Mouse (Mus musculus) bone marrow, adult 2 months (tissue): ENCODE results near the gene Lmx1b. TPM values are rescaled to one million over a fixed set of nuclear protein-coding genes. Genes with fewer than 3 reads are reported as not detected.

ENCODE experiments used
- H3K27ac ChIP-seq: fragments of 200-500 bp; 2 replicates; pipeline ENCODE4 v1.5.1; 2012; ENCODE audit warnings: low read depth, mild to moderate bottlenecking, control low read depth, inconsistent platforms, low read length; ENCODE audit not compliant: control insufficient read depth, poor library complexity, insufficient read depth
- H3K4me1 ChIP-seq: fragments of 200-500 bp; 2 replicates; pipeline ENCODE4 v1.6.1; 2011; ENCODE audit warnings: low read length; ENCODE audit not compliant: control insufficient read depth, insufficient read depth
- H3K4me3 ChIP-seq: fragments of 200-500 bp; replicated peaks from 2 replicates; pipeline ENCODE3; 2011; ENCODE audit warnings: mild to moderate bottlenecking, low read depth, low read length, control low read depth; ENCODE audit not compliant: control insufficient read depth
- CTCF ChIP-seq: fragments of 200-500 bp; IDR thresholded peaks from 2 replicates; pipeline ENCODE4 v1.5.1; 2011; ENCODE audit warnings: low read length, control low read depth; ENCODE audit not compliant: control insufficient read depth, insufficient read depth
- POLR2A ChIP-seq: fragments of 200-500 bp; IDR thresholded peaks from 2 replicates; pipeline ENCODE4 v1.6.1; 2011; ENCODE audit warnings: low read depth, mild to moderate bottlenecking, control low read depth, low read length, borderline replicate concordance; ENCODE audit not compliant: control insufficient read depth
- WGBS: fragments of 180-500 bp; shearing (Covaris S2); methylation state at CpG from one replicate; pipeline ENCODE4 v1.1.7; 2018; 5-methylcytosine and 5-hydroxymethylcytosine counted together
- polyA plus RNA-seq: library from polyadenylated mRNA; stranded (reverse); fragments of >200 nt; gene quantifications from 2 replicates; pipeline ENCODE4 v1.2.4, GENCODE M21; 2011; ENCODE audit warnings: low replicate concordance; ENCODE audit not compliant: missing spikeins, insufficient read depth, insufficient read length

Gene Lmx1b
- polyA plus RNA-seq, 1 experiment = not detected

DNA sequence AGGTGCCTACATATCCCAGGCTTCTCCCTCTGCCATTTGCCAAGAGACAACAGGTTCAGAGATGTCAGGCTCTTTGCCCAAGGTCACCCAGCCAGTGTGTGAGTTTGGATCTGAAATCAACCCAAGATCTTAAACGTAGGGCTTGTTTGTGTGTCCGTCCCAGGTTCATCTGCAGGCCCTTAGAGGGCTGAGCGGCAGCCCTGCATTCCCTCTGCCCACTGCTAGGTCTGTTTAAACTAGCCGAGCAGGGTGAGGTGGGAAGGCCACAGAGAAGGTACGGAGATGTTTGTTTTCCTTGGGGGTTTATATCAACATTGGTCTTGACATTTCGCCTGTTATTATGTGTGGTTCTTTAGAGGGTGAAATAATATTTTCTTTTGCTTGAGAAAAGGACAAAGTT is 28.4 kb upstream of the Lmx1b start:
- Histone ChIP-seq H3K4me1 (no peaks in the 10 kb centered on the region), H3K4me3 (no peak overlapping the region), H3K27ac (no peak overlapping the region)
- 80% methylated on average over 6 of the region's 6 CpGs for WGBS
- TF ChIP-seq CTCF (no peak), POLR2A (no peak)

- WGBS = 55% methylated on average over 11 of the region's 11 CpGs
- Histone ChIP-seq H3K4me1 (no peaks in the 10 kb centered on the region), H3K4me3 (no peak overlapping the region), H3K27ac (no peak overlapping the region; the same call in 1 of the 2 replicates)
- TF ChIP-seq CTCF (no peak), POLR2A (no peak)
Observed at GRCm38 (mm10) chr2:33666388-33666945, 26.2 kb upstream of the Lmx1b start.

- Histone ChIP-seq H3K4me1 (no peaks in the 10 kb centered on the region), H3K4me3 (no peak overlapping the region), H3K27ac (no peak overlapping the region)
- no peak for TF ChIP-seq POLR2A
- no peak for TF ChIP-seq CTCF
- 60% methylated on average over 13 of the region's 13 CpGs for WGBS
Observed at GRCm38 (mm10) chr2:33665363-33666058, 25.2 kb upstream of the Lmx1b start.

- Histone ChIP-seq H3K27ac (no peak overlapping the region), H3K4me1 (no peaks in the 10 kb centered on the region), H3K4me3 (no peak overlapping the region)
- no peak for TF ChIP-seq CTCF
- TF ChIP-seq POLR2A = no peak
- 72% methylated on average over 4 of the region's 4 CpGs for WGBS
Observed at GRCm38 (mm10) chr2:33664661-33665060, 24.4 kb upstream of the Lmx1b start.

- TF ChIP-seq CTCF = no peak
- TF ChIP-seq POLR2A = no peak
- no peaks in the 10 kb centered on the region for H3K4me1 ChIP-seq
- H3K27ac ChIP-seq = no peak overlapping the region
- no peak overlapping the region for H3K4me3 ChIP-seq
- WGBS = 7% methylated on average over 7 of the region's 7 CpGs
Observed at GRCm38 (mm10) chr2:33659288-33659629, 18.9 kb upstream of the Lmx1b start.

DNA sequence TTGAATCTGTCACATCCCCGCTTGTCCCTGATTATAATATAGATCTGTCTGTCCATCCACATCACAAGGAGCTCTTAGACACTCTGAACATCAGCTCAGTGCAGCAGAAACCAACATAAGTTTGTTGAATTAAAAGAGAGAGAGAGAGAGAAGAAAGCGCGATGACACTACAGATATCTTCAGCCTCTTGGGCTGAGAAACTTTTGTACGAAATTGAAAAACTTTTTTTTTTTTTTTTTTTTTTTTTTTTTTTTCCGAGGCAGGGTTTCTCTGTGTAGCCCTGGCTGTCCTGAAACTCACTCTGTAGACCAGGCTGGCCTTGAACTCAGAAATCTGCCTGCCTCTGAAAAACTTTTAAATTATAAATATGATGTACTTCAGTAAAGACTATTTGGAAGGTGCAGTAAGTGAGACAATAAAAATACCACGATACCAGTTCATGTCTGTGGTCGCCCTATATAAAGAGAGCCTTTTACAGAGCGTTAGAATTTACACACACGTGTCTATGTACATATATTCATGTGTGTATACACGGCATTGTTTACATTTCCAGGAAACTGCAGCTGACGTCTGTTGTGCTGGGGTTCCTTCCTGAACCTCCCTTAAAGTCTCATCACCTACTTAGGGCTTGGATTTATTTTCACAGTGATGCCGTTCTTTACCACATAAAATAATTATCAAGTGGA is 18.4 kb upstream of the Lmx1b start:
- Histone ChIP-seq H3K4me1 (no peaks in the 10 kb centered on the region), H3K4me3 (no peak overlapping the region), H3K27ac (no peak overlapping the region)
- WGBS = 35% methylated on average over 12 of the region's 12 CpGs
- TF ChIP-seq CTCF = no peak
- TF ChIP-seq POLR2A = no peak

DNA sequence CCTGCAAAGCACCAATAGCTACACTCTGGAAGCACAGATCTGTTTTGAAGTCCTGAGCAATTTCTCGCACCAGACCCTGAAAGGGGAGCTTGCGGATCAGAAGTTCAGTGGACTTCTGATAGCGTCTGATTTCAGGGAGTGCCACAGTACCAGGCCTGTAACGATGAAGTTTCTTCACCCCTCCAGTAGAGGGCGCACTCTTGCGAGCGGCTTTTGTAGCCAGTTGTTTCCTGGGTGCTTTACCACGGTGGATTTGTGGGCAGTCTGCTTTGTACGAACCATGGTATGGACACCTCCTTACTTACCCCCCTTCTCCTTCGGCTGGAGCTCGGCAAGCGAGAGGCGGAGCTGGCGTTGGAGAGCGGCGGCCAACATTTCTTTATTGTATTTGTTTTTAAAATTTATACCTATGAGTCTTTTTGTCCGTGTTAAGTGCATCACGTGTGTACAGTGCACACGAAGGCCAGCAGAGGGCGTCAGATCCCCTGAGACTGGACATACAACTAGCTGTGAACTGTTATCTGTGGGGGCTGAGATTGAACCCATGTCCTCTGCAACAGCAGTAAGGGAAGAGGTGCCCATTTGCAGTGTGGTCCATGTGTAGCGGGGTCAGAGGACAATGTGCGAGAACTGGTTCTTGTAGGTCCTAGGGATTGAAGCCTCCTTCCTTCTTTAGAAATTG is 12.3 kb upstream of the Lmx1b start:
- TF ChIP-seq CTCF (peak; percentile 24; the same call in 1 of the 2 replicates), POLR2A (no peak)
- no peak overlapping the region for H3K27ac ChIP-seq
- WGBS = 74% methylated on average over 22 of the region's 22 CpGs
- no peak overlapping the region for H3K4me3 ChIP-seq
- no peaks in the 10 kb centered on the region for H3K4me1 ChIP-seq

DNA sequence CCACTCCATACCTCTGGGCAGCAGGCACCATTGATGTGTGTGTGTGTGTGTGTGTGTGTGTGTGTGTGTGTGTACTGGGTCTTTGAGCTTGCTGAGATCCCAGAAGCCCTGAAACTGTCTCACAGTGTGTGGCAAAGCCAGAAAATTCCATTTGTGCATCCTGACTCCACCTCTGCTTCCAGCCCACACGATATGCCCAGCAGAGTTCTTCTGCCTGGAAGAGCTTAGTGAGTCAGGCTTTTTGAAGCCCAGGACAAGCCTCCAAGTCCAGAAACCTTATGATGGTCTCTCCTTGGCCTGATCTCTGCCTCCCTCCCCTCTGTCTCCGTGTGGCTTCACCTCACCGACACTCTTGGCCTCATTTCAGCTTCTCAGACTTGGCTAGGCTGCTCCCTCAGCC is 9.1 kb upstream of the Lmx1b start:
- no peaks in the 10 kb centered on the region for H3K4me1 ChIP-seq
- 55% methylated on average over 3 of the region's 3 CpGs for WGBS
- TF ChIP-seq POLR2A (no peak), CTCF (no peak)
- H3K27ac ChIP-seq = no peak overlapping the region
- no peak overlapping the region for H3K4me3 ChIP-seq

GRCm38 (mm10) chr2:33648894-33649293 is 8.6 kb upstream of the Lmx1b start:
- no peak overlapping the region for H3K27ac ChIP-seq
- no peak overlapping the region for H3K4me3 ChIP-seq
- TF ChIP-seq CTCF = no peak
- no peak for TF ChIP-seq POLR2A
- 73% methylated on average over 4 of the region's 4 CpGs for WGBS
- H3K4me1 ChIP-seq = no peaks in the 10 kb centered on the region
